Mouse (Mus musculus) cerebellum, adult 2 months (tissue): Measurements from ENCODE around the gene Adamtsl1.

ENCODE experiments used
- CTCF ChIP-seq: fragments of 200-500 bp; IDR thresholded peaks from 2 replicates; pipeline ENCODE4 v1.5.1; 2011; ENCODE audit warnings: low read depth, mild to moderate bottlenecking, control low read depth, low read length, moderate library complexity, borderline replicate concordance; ENCODE audit not compliant: insufficient read depth
- POLR2A ChIP-seq: fragments of 200-500 bp; IDR thresholded peaks from 2 replicates; pipeline ENCODE4 v1.6.1; 2011; ENCODE audit warnings: low read length, control low read depth, borderline replicate concordance; ENCODE audit not compliant: insufficient read depth

- no peak for TF ChIP-seq CTCF
- TF ChIP-seq POLR2A: no peak
Measured at GRCm38 (mm10) chr4:86406501-86407199, 892.7 kb downstream of the Adamtsl1 start.
